Mouse (Mus musculus) midbrain, embryonic 11.5 days (tissue): Measurements from ENCODE around the gene Rbm14. TPM values are rescaled to one million over a fixed set of nuclear protein-coding genes. Genes with fewer than 3 reads are reported as not detected.

ENCODE experiments used
- ATAC-seq: fragments of 200-750 bp; cut with Nextera tagmentation; 2 replicates; pipeline ENCODE4 v1.8.0; 2017; ENCODE audit warnings: moderate TSS enrichment, moderate library complexity; ENCODE audit not compliant: low FRiP score
- DNase-seq: peaks from one replicate; pipeline ENCODE4 v3.0.0; 2015; ENCODE audit warnings: low spot score; ENCODE audit errors: missing footprints
- H3K27ac ChIP-seq: fragments of 300-500 bp; sonication (generic); 2 replicates; pipeline ENCODE4 v1.5.1; 2014; ENCODE audit warnings: low read depth, low read length
- H3K27me3 ChIP-seq: fragments of 300-500 bp; sonication (generic); 2 replicates; pipeline ENCODE4 v1.6.1; 2014; ENCODE audit warnings: mild to moderate bottlenecking, low read length, moderate library complexity, mixed read lengths; ENCODE audit not compliant: control insufficient read depth, insufficient read depth
- H3K36me3 ChIP-seq: fragments of 300-500 bp; sonication (generic); 2 replicates; pipeline ENCODE4 v1.6.1; 2014; ENCODE audit warnings: mild to moderate bottlenecking, low read length, moderate library complexity, mixed read lengths; ENCODE audit not compliant: control insufficient read depth, insufficient read depth
- H3K4me1 ChIP-seq: fragments of 300-500 bp; sonication (generic); 2 replicates; pipeline ENCODE4 v1.6.1; 2014; ENCODE audit warnings: low read length; ENCODE audit not compliant: control insufficient read depth, insufficient read depth
- H3K4me2 ChIP-seq: fragments of 300-500 bp; sonication (generic); 2 replicates; pipeline ENCODE4 v1.6.1; 2014; ENCODE audit warnings: mild to moderate bottlenecking, moderate library complexity
- H3K4me3 ChIP-seq: fragments of 300-500 bp; sonication (generic); 2 replicates; pipeline ENCODE4 v1.5.1; 2014; ENCODE audit warnings: low read depth, low read length
- H3K9ac ChIP-seq: fragments of 300-500 bp; sonication (generic); 2 replicates; pipeline ENCODE4 v1.6.1; 2014; ENCODE audit warnings: low read length
- H3K9me3 ChIP-seq: fragments of 300-500 bp; sonication (generic); 2 replicates; pipeline ENCODE4 v1.6.1; 2016; ENCODE audit warnings: low read length; ENCODE audit not compliant: control insufficient read depth
- WGBS: fragments of 180-500 bp; shearing (Covaris S2); extraction: QIAGEN DNeasy Blood & Tissue Kit; methylation state at CpG from one replicate; pipeline ENCODE4 v1.1.7; 2014; 5-methylcytosine and 5-hydroxymethylcytosine counted together
- polyA plus RNA-seq: library from polyadenylated mRNA; unstranded; fragments of >200 nt; fragmentation: Nextera tagmentation; extraction: Ambion mirVana; gene quantifications from 2 replicates; pipeline ENCODE4 v1.2.1, GENCODE M21; 2014

Gene Rbm14
- polyA plus RNA-seq, 1 experiment from 2014 or later = 113 TPM

GRCm38 (mm10) chr19:4845846-4846245, 34.4 kb upstream of the Rbm14 start:
- Histone ChIP-seq H3K9me3 (no peaks in the 10 kb centered on the region), H3K36me3 (no peaks in the 10 kb centered on the region), H3K4me1 (no peaks in the 10 kb centered on the region), H3K9ac (no peak overlapping the region), H3K4me2 (no peak overlapping the region), H3K27me3 (peaks cover 2% of the 10 kb centered on the region; the same call in 1 of the 2 replicates), H3K27ac (no peak overlapping the region), H3K4me3 (no peak overlapping the region)
- DNase-seq (no peak), ATAC-seq (no peak)
- WGBS = 76% methylated on average over 2 of the region's 2 CpGs

GRCm38 (mm10) chr19:4842611-4843010, 31.2 kb upstream of the Rbm14 start:
- Histone ChIP-seq H3K4me1 (peaks cover 9% of the 10 kb centered on the region), H3K9ac (no peak overlapping the region), H3K27ac (no peak overlapping the region), H3K4me2 (no peak overlapping the region), H3K36me3 (no peaks in the 10 kb centered on the region), H3K4me3 (no peak overlapping the region), H3K9me3 (no peaks in the 10 kb centered on the region), H3K27me3 (peaks cover 11% of the 10 kb centered on the region)
- no peak for DNase-seq
- ATAC-seq = no peak
- WGBS = 67% methylated on average over 2 of the region's 2 CpGs

- DNase-seq = no peak
- no peaks in the 10 kb centered on the region for H3K9me3 ChIP-seq
- no peak overlapping the region for H3K4me3 ChIP-seq
- H3K4me2 ChIP-seq = no peak overlapping the region
- 88% methylated on average over 9 of the region's 9 CpGs for WGBS
- no peak overlapping the region for H3K27ac ChIP-seq
- no peaks in the 10 kb centered on the region for H3K36me3 ChIP-seq
- no peak overlapping the region for H3K9ac ChIP-seq
- ATAC-seq = no peak
- peaks cover 9% of the 10 kb centered on the region for H3K4me1 ChIP-seq
- H3K27me3 ChIP-seq = peaks cover 11% of the 10 kb centered on the region
These were observed 29.4 kb upstream of the Rbm14 start for GRCm38 (mm10) chr19:4840848-4841247.

GRCm38 (mm10) chr19:4839149-4839548, 27.7 kb upstream of the Rbm14 start, which contains the start of the genes Ccs and Ccdc87:
Ccs (minus strand) TSS chr19:4839332.
Ccdc87 (plus strand) TSS chr19:4839366.
- Histone ChIP-seq H3K27me3 (peaks cover 11% of the 10 kb centered on the region), H3K9me3 (no peaks in the 10 kb centered on the region), H3K36me3 (no peaks in the 10 kb centered on the region), H3K4me2 (peak within 1 kb of the TSS; percentile 68), H3K4me1 (peaks cover 9% of the 10 kb centered on the region), H3K9ac (peak within 1 kb of the TSS; percentile 71), H3K27ac (no peak within 1 kb of the TSS), H3K4me3 (peak within 1 kb of the TSS; percentile 43)
- DNase-seq (peak; percentile 98), ATAC-seq (peak; percentile 99)
- under 1% methylated on average over 25 of the region's 25 CpGs for WGBS

- H3K9ac ChIP-seq = peak overlapping the region; percentile 71
- H3K36me3 ChIP-seq = no peaks in the 10 kb centered on the region
- peaks cover 9% of the 10 kb centered on the region for H3K4me1 ChIP-seq
- peak overlapping the region; percentile 43 for H3K4me3 ChIP-seq
- ATAC-seq (no peak), DNase-seq (no peak)
- H3K27ac ChIP-seq = no peak overlapping the region
- H3K4me2 ChIP-seq = peak overlapping the region; percentile 68
- peaks cover 11% of the 10 kb centered on the region for H3K27me3 ChIP-seq
- H3K9me3 ChIP-seq = no peaks in the 10 kb centered on the region
- WGBS = 38% methylated on average over 10 of the region's 10 CpGs
These were observed 27.2 kb upstream of the Rbm14 start for GRCm38 (mm10) chr19:4838526-4839140.

GRCm38 (mm10) chr19:4837049-4837448, 25.6 kb upstream of the Rbm14 start:
- Histone ChIP-seq H3K4me3 (no peak overlapping the region), H3K9ac (no peak overlapping the region), H3K27me3 (peaks cover 11% of the 10 kb centered on the region), H3K4me2 (no peak overlapping the region), H3K9me3 (no peaks in the 10 kb centered on the region), H3K36me3 (no peaks in the 10 kb centered on the region), H3K27ac (no peak overlapping the region), H3K4me1 (peaks cover 9% of the 10 kb centered on the region)
- DNase-seq = no peak
- no peak for ATAC-seq
- 91% methylated on average over 6 of the region's 6 CpGs for WGBS

GRCm38 (mm10) chr19:4836096-4836495, 24.7 kb upstream of the Rbm14 start:
- WGBS = 87% methylated on average over 2 of the region's 2 CpGs
- Histone ChIP-seq H3K27ac (no peak overlapping the region), H3K4me1 (peaks cover 9% of the 10 kb centered on the region), H3K9ac (no peak overlapping the region), H3K36me3 (no peaks in the 10 kb centered on the region), H3K4me2 (no peak overlapping the region), H3K9me3 (no peaks in the 10 kb centered on the region), H3K4me3 (no peak overlapping the region), H3K27me3 (peaks cover 11% of the 10 kb centered on the region)
- DNase-seq (no peak), ATAC-seq (no peak)

- WGBS = 92% methylated on average over 8 of the region's 8 CpGs
- ATAC-seq (no peak), DNase-seq (no peak)
These were observed 22.5 kb upstream of the Rbm14 start for GRCm38 (mm10) chr19:4833977-4834376.

GRCm38 (mm10) chr19:4829156-4829555, 17.7 kb upstream of the Rbm14 start:
- Histone ChIP-seq H3K4me1 (no peaks in the 10 kb centered on the region), H3K4me2 (no peak overlapping the region), H3K27ac (no peak overlapping the region), H3K9ac (no peak overlapping the region), H3K36me3 (peaks cover 2% of the 10 kb centered on the region; the same call in 1 of the 2 replicates), H3K27me3 (no peaks in the 10 kb centered on the region), H3K9me3 (no peaks in the 10 kb centered on the region), H3K4me3 (no peak overlapping the region)
- ATAC-seq = no peak
- 67% methylated on average over 7 of the region's 7 CpGs for WGBS
- no peak for DNase-seq

More at GRCm38 (mm10) chr19:4833977-4834376, 22.5 kb upstream of the Rbm14 start:
- H3K4me2 ChIP-seq = no peak overlapping the region
- H3K4me1 ChIP-seq = peaks cover 9% of the 10 kb centered on the region
- H3K9ac ChIP-seq = no peak overlapping the region
- no peaks in the 10 kb centered on the region for H3K36me3 ChIP-seq
- no peaks in the 10 kb centered on the region for H3K9me3 ChIP-seq
- no peak overlapping the region for H3K4me3 ChIP-seq
- no peak overlapping the region for H3K27ac ChIP-seq
- no peaks in the 10 kb centered on the region for H3K27me3 ChIP-seq
